Mouse (Mus musculus) heart, adult 2 months (tissue): ENCODE data around the gene Mterf2.

Experiments
- CTCF ChIP-seq: fragments of 200-600 bp; IDR thresholded peaks from 2 replicates; pipeline ENCODE4 v1.8.1; 2022; ENCODE audit warnings: antibody characterized with exemption, mild to moderate bottlenecking, moderate library complexity
- POLR2A ChIP-seq: fragments of 200-500 bp; IDR thresholded peaks from 2 replicates; pipeline ENCODE4 v1.6.1; 2011; ENCODE audit warnings: mild to moderate bottlenecking, low read depth, low read length, control low read depth; ENCODE audit not compliant: insufficient read depth

DNA sequence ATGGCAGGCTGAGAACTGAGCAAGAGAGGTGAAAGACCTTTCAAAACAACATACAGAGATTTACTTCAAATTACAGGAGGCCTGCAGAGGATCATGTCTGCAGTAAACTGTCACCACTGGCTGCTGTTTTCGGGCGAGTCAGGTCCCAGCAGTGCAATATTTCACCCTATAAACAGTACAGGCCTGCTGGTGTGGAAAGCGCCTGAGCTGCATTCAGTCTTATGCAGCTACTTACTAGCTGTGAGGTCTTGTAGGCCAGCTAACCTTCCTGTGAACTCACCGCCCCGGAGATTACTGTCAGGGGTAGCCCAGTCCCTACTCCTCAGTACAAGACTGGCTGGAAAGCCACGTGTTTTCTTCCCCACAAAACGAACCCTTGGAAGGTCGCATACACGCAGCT is 13.6 kb upstream of the Mterf2 start:
- TF ChIP-seq CTCF: no peak
- TF ChIP-seq POLR2A: no peak
